Mouse (Mus musculus) cerebellum, postnatal 4 days (tissue): ENCODE data around the gene Sh2d6.
"Not testable (repeated sequence)": the region's sequence is repeated elsewhere in the genome, so short reads cannot be mapped to it uniquely, and the experiment has no call there.

Experiments used
- DNase-seq, 2 experiments: peaks; one replicate each; pipeline ENCODE4 v3.0.0; 2022; ENCODE audit warnings: low spot score in 2 of 2, mixed read lengths in 1 of 2

Gene Sh2d6

GRCm38 (mm10) chr6:72535165-72535564, 13.7 kb upstream of the Sh2d6 start:
- DNase-seq: peak; percentile 69 to 84

GRCm38 (mm10) chr6:72534035-72534809, 12.7 kb upstream of the Sh2d6 start:
- peak; percentile 65 to 84 for DNase-seq

- not testable (repeated sequence) for DNase-seq
These were observed 12.0 kb upstream of the Sh2d6 start for GRCm38 (mm10) chr6:72533555-72533954.

GRCm38 (mm10) chr6:72532580-72532979, 11.1 kb upstream of the Sh2d6 start:
- DNase-seq: no peak

- no peak for DNase-seq
These were observed 7.1 kb upstream of the Sh2d6 start for GRCm38 (mm10) chr6:72528410-72529151.

- DNase-seq: no peak
These were observed 5.6 kb upstream of the Sh2d6 start for GRCm38 (mm10) chr6:72527070-72527469.

- DNase-seq: no peak
These were observed 2.7 kb upstream of the Sh2d6 start for GRCm38 (mm10) chr6:72524160-72524559.

- DNase-seq: no peak
These were observed 1.7 kb upstream of the Sh2d6 start for GRCm38 (mm10) chr6:72523222-72523621.

- DNase-seq: no peak
These were observed 781 bp upstream of the Sh2d6 start for GRCm38 (mm10) chr6:72522288-72522687.

GRCm38 (mm10) chr6:72520904-72521303, 603 bp downstream of the Sh2d6 start:
- no peak for DNase-seq

GRCm38 (mm10) chr6:72519892-72520663, 1.4 kb downstream of the Sh2d6 start:
- DNase-seq: peak in 1 of 2 experiments; percentile 69

- DNase-seq: no peak
These were observed 2.2 kb downstream of the Sh2d6 start for GRCm38 (mm10) chr6:72519303-72519702.

- no peak for DNase-seq
These were observed 2.7 kb downstream of the Sh2d6 start for GRCm38 (mm10) chr6:72518842-72519241.

GRCm38 (mm10) chr6:72515644-72516043, 5.9 kb downstream of the Sh2d6 start:
- DNase-seq: no peak

GRCm38 (mm10) chr6:72513071-72513440, 8.5 kb downstream of the Sh2d6 start:
- DNase-seq: no peak

- peak; percentile 84 to 90 for DNase-seq
These were observed 9.0 kb downstream of the Sh2d6 start for GRCm38 (mm10) chr6:72512386-72513070.

- DNase-seq: no peak
These were observed 10.7 kb downstream of the Sh2d6 start for GRCm38 (mm10) chr6:72510686-72511421.

- DNase-seq: no peak
These were observed 11.6 kb downstream of the Sh2d6 start for GRCm38 (mm10) chr6:72509872-72510435.

GRCm38 (mm10) chr6:72508596-72508995, 12.9 kb downstream of the Sh2d6 start:
- DNase-seq: no peak

GRCm38 (mm10) chr6:72506104-72506503, 15.4 kb downstream of the Sh2d6 start:
- no peak for DNase-seq

- DNase-seq: no peak
These were observed 17.6 kb downstream of the Sh2d6 start for GRCm38 (mm10) chr6:72503939-72504338.
